Mouse (Mus musculus) heart, embryonic 10.5 days (tissue): ENCODE data around the gene Gm9837. TPM values are rescaled to one million over a fixed set of nuclear protein-coding genes. Genes with fewer than 3 reads are reported as not detected.

Experiments
- DNase-seq: peaks from one replicate; pipeline ENCODE4 v3.0.0-alpha.2; 2017; ENCODE audit warnings: low spot score
- H3K27ac ChIP-seq: fragments of 300-500 bp; sonication (generic); 2 replicates; pipeline ENCODE4 v1.5.1; 2016; ENCODE audit warnings: mild to moderate bottlenecking
- H3K27me3 ChIP-seq: fragments of 300-500 bp; sonication (generic); 2 replicates; pipeline ENCODE4 v1.6.1; 2016; ENCODE audit warnings: mild to moderate bottlenecking; ENCODE audit not compliant: poor library complexity, insufficient read depth, severe bottlenecking
- H3K36me3 ChIP-seq: fragments of 300-500 bp; sonication (generic); 2 replicates; pipeline ENCODE4 v1.6.1; 2016; ENCODE audit warnings: mild to moderate bottlenecking, moderate library complexity
- H3K4me1 ChIP-seq: fragments of 300-500 bp; sonication (generic); 2 replicates; pipeline ENCODE4 v1.6.1; 2016; ENCODE audit warnings: mild to moderate bottlenecking
- H3K4me3 ChIP-seq: fragments of 300-500 bp; sonication (generic); 2 replicates; pipeline ENCODE4 v1.5.1; 2016; ENCODE audit warnings: mild to moderate bottlenecking, moderate library complexity
- H3K9me3 ChIP-seq: fragments of 300-500 bp; sonication (generic); 2 replicates; pipeline ENCODE4 v1.6.1; 2016; ENCODE audit warnings: mild to moderate bottlenecking, moderate library complexity
- WGBS: fragments of 180-500 bp; shearing (Covaris S2); methylation state at CpG from one replicate; pipeline ENCODE4 v1.1.7; 2016; 5-methylcytosine and 5-hydroxymethylcytosine counted together
- polyA plus RNA-seq: library from polyadenylated mRNA; unstranded; fragments of >200 nt; fragmentation: Nextera tagmentation; extraction: Ambion mirVana; gene quantifications from 2 replicates; pipeline ENCODE4 v1.2.1, GENCODE M21; 2016

Gm9837 gene
- polyA plus RNA-seq, result not detected in 2 replicates

- peak; percentile 92 for DNase-seq
- Histone ChIP-seq H3K27me3 (peaks cover 88% of the 10 kb centered on the region), H3K9me3 (no peaks in the 10 kb centered on the region), H3K27ac (no peak within 1 kb of the TSS), H3K4me3 (peak within 1 kb of the TSS; percentile 42), H3K36me3 (no peaks in the 10 kb centered on the region), H3K4me1 (peaks cover 23% of the 10 kb centered on the region)
- WGBS, result 5% methylated on average over 29 of the region's 29 CpGs
Observed at GRCm38 (mm10) chr11:53469968-53470695, at the start of gene Gm9837. TSS of gene Gm9837 (minus strand) at chr11:53470479.

- H3K27me3 ChIP-seq, result peaks cover 11% of the 10 kb centered on the region; the same call in 1 of the 2 replicates
- DNase-seq, result no peak
- H3K27ac ChIP-seq, result peak within 1 kb of the TSS; percentile 95
- H3K4me1 ChIP-seq, result peaks cover 57% of the 10 kb centered on the region
- WGBS, result 5% methylated on average over 79 of the region's 79 CpGs
- H3K9me3 ChIP-seq, result no peaks in the 10 kb centered on the region
- H3K36me3 ChIP-seq, result no peaks in the 10 kb centered on the region
- H3K4me3 ChIP-seq, result peak within 1 kb of the TSS; percentile 97
Observed at GRCm38 (mm10) chr11:53519207-53520121, 49.2 kb upstream of the Gm9837 start, which contains the start of gene Sept8. TSS of gene Sept8 (plus strand) at chr11:53519257.

GRCm38 (mm10) chr11:53518759-53519158 lies 48.5 kb upstream of the Gm9837 start:
- Histone ChIP-seq H3K36me3 (no peaks in the 10 kb centered on the region), H3K9me3 (no peaks in the 10 kb centered on the region), H3K4me1 (peaks cover 52% of the 10 kb centered on the region), H3K4me3 (no peak overlapping the region), H3K27ac (no peak overlapping the region), H3K27me3 (peaks cover 11% of the 10 kb centered on the region; the same call in 1 of the 2 replicates)
- no peak for DNase-seq
- WGBS, result 41% methylated on average over 5 of the region's 5 CpGs

GRCm38 (mm10) chr11:53516775-53517627 lies 46.7 kb upstream of the Gm9837 start:
- H3K27ac ChIP-seq, result no peak overlapping the region
- H3K36me3 ChIP-seq, result no peaks in the 10 kb centered on the region
- no peaks in the 10 kb centered on the region for H3K9me3 ChIP-seq
- WGBS, result 48% methylated on average over 8 of the region's 8 CpGs
- peaks cover 36% of the 10 kb centered on the region for H3K4me1 ChIP-seq
- no peak overlapping the region for H3K4me3 ChIP-seq
- no peak for DNase-seq
- peaks cover 11% of the 10 kb centered on the region; the same call in 1 of the 2 replicates for H3K27me3 ChIP-seq

- H3K36me3 ChIP-seq, result no peaks in the 10 kb centered on the region
- no peaks in the 10 kb centered on the region for H3K27me3 ChIP-seq
- 46% methylated on average over 5 of the region's 5 CpGs for WGBS
- no peak overlapping the region for H3K4me3 ChIP-seq
- 0 out of 2 replicates have a peak, but pooled peaks cover 4% of the 10 kb centered on the region for H3K4me1 ChIP-seq
- no peak for DNase-seq
- H3K27ac ChIP-seq, result no peak overlapping the region
- H3K9me3 ChIP-seq, result no peaks in the 10 kb centered on the region
Observed at GRCm38 (mm10) chr11:53510351-53510750, 40.1 kb upstream of the Gm9837 start.

GRCm38 (mm10) chr11:53508591-53508990 lies 38.3 kb upstream of the Gm9837 start:
- WGBS, result 50% methylated on average over 3 of the region's 3 CpGs
- H3K27me3 ChIP-seq, result no peaks in the 10 kb centered on the region
- no peaks in the 10 kb centered on the region for H3K9me3 ChIP-seq

GRCm38 (mm10) chr11:53508152-53508551 lies 37.9 kb upstream of the Gm9837 start:
- 79% methylated on average over 7 of the region's 7 CpGs for WGBS
- Histone ChIP-seq H3K4me3 (no peak overlapping the region), H3K9me3 (no peaks in the 10 kb centered on the region), H3K36me3 (no peaks in the 10 kb centered on the region), H3K27ac (no peak overlapping the region), H3K4me1 (0 out of 2 replicates have a peak, but pooled peaks cover 4% of the 10 kb centered on the region), H3K27me3 (no peaks in the 10 kb centered on the region)
- no peak for DNase-seq

More at GRCm38 (mm10) chr11:53508591-53508990, 38.3 kb upstream of the Gm9837 start:
- H3K4me3 ChIP-seq, result no peak overlapping the region
- H3K27ac ChIP-seq, result no peak overlapping the region
- DNase-seq, result no peak
- 0 out of 2 replicates have a peak, but pooled peaks cover 4% of the 10 kb centered on the region for H3K4me1 ChIP-seq
- no peaks in the 10 kb centered on the region for H3K36me3 ChIP-seq

GRCm38 (mm10) chr11:53507098-53507805 lies 37.0 kb upstream of the Gm9837 start:
- H3K9me3 ChIP-seq, result no peaks in the 10 kb centered on the region
- peak; percentile 68 for DNase-seq
- no peaks in the 10 kb centered on the region for H3K27me3 ChIP-seq
- no peak overlapping the region for H3K4me3 ChIP-seq
- no peaks in the 10 kb centered on the region for H3K36me3 ChIP-seq
- H3K27ac ChIP-seq, result no peak overlapping the region
- H3K4me1 ChIP-seq, result 0 out of 2 replicates have a peak, but pooled peaks cover 4% of the 10 kb centered on the region
- WGBS, result 89% methylated on average over 9 of the region's 9 CpGs

- no peak overlapping the region for H3K27ac ChIP-seq
- no peak overlapping the region for H3K4me3 ChIP-seq
- WGBS, result 64% methylated on average over 5 of the region's 5 CpGs
- H3K27me3 ChIP-seq, result no peaks in the 10 kb centered on the region
- no peaks in the 10 kb centered on the region for H3K9me3 ChIP-seq
- peaks cover 15% of the 10 kb centered on the region; the same call in 1 of the 2 replicates for H3K4me1 ChIP-seq
- DNase-seq, result no peak
- no peaks in the 10 kb centered on the region for H3K36me3 ChIP-seq
Observed at GRCm38 (mm10) chr11:53505026-53505663, 34.9 kb upstream of the Gm9837 start.

- no peak overlapping the region for H3K27ac ChIP-seq
- H3K9me3 ChIP-seq, result no peaks in the 10 kb centered on the region
- no peak for DNase-seq
- H3K27me3 ChIP-seq, result 0 out of 2 replicates have a peak, but pooled peaks cover 4% of the 10 kb centered on the region
- no peaks in the 10 kb centered on the region for H3K36me3 ChIP-seq
- no peak overlapping the region for H3K4me3 ChIP-seq
- WGBS, result 85% methylated on average over 8 of the region's 8 CpGs
- H3K4me1 ChIP-seq, result peaks cover 15% of the 10 kb centered on the region; the same call in 1 of the 2 replicates
Observed at GRCm38 (mm10) chr11:53504376-53504775, 34.1 kb upstream of the Gm9837 start.

GRCm38 (mm10) chr11:53503738-53504137 lies 33.5 kb upstream of the Gm9837 start:
- Histone ChIP-seq H3K9me3 (no peaks in the 10 kb centered on the region), H3K27me3 (0 out of 2 replicates have a peak, but pooled peaks cover 5% of the 10 kb centered on the region), H3K36me3 (no peaks in the 10 kb centered on the region), H3K4me1 (peaks cover 15% of the 10 kb centered on the region; the same call in 1 of the 2 replicates), H3K4me3 (no peak overlapping the region), H3K27ac (no peak overlapping the region)
- WGBS, result 67% methylated on average over 5 of the region's 5 CpGs
- DNase-seq, result no peak
